Mouse (Mus musculus): ENCODE measurements around the gene Tmem238l.

- TF ChIP-seq CTCF (IDR thresholded peaks at IDR 0.05; ENCODE audit: extremely low read depth, insufficient read length, insufficient replicate concordance, low read depth, low read length) (0 out of 2 replicates have a peak, but pooled peaks have one; percentile 5), POLR2A (IDR thresholded peaks at IDR 0.05; ENCODE audit: low read depth, low read length) (no peak)
Measured at GRCm38 (mm10) chr11:66912531-66913458, 43.6 kb upstream of the Tmem238l start.
